Mouse (Mus musculus) heart, embryonic 10.5 days (tissue): ENCODE measurements around the gene Parm1. TPM values are rescaled to one million over a fixed set of nuclear protein-coding genes. Genes with fewer than 3 reads are reported as not detected.

Source experiments
- DNase-seq: peaks from one replicate; pipeline ENCODE4 v3.0.0-alpha.2; 2017; ENCODE audit warnings: low spot score
- H3K27ac ChIP-seq: fragments of 300-500 bp; sonication (generic); 2 replicates; pipeline ENCODE4 v1.5.1; 2016; ENCODE audit warnings: mild to moderate bottlenecking
- H3K27me3 ChIP-seq: fragments of 300-500 bp; sonication (generic); 2 replicates; pipeline ENCODE4 v1.6.1; 2016; ENCODE audit warnings: mild to moderate bottlenecking; ENCODE audit not compliant: poor library complexity, insufficient read depth, severe bottlenecking
- H3K36me3 ChIP-seq: fragments of 300-500 bp; sonication (generic); 2 replicates; pipeline ENCODE4 v1.6.1; 2016; ENCODE audit warnings: mild to moderate bottlenecking, moderate library complexity
- H3K4me1 ChIP-seq: fragments of 300-500 bp; sonication (generic); 2 replicates; pipeline ENCODE4 v1.6.1; 2016; ENCODE audit warnings: mild to moderate bottlenecking
- H3K4me3 ChIP-seq: fragments of 300-500 bp; sonication (generic); 2 replicates; pipeline ENCODE4 v1.5.1; 2016; ENCODE audit warnings: mild to moderate bottlenecking, moderate library complexity
- H3K9me3 ChIP-seq: fragments of 300-500 bp; sonication (generic); 2 replicates; pipeline ENCODE4 v1.6.1; 2016; ENCODE audit warnings: mild to moderate bottlenecking, moderate library complexity
- WGBS: fragments of 180-500 bp; shearing (Covaris S2); methylation state at CpG from one replicate; pipeline ENCODE4 v1.1.7; 2016; 5-methylcytosine and 5-hydroxymethylcytosine counted together
- polyA plus RNA-seq: library from polyadenylated mRNA; unstranded; fragments of >200 nt; fragmentation: Nextera tagmentation; extraction: Ambion mirVana; gene quantifications from 2 replicates; pipeline ENCODE4 v1.2.1, GENCODE M21; 2016

Parm1 gene
- polyA plus RNA-seq, 1 experiment from 2014 or later: 22.8 TPM

GRCm38 (mm10) chr5:91618661-91619173 is 101.3 kb downstream of the Parm1 start:
- peaks cover 20% of the 10 kb centered on the region for H3K4me1 ChIP-seq
- H3K9me3 ChIP-seq: no peaks in the 10 kb centered on the region
- 70% methylated on average over 4 of the region's 4 CpGs for WGBS
- H3K27me3 ChIP-seq: no peaks in the 10 kb centered on the region
- H3K4me3 ChIP-seq: no peak overlapping the region
- DNase-seq: no peak
- H3K36me3 ChIP-seq: 0 out of 2 replicates have a peak, but pooled peaks cover 4% of the 10 kb centered on the region
- no peak overlapping the region for H3K27ac ChIP-seq

- H3K27ac ChIP-seq: no peak overlapping the region
- no peaks in the 10 kb centered on the region for H3K27me3 ChIP-seq
- H3K4me1 ChIP-seq: peaks cover 20% of the 10 kb centered on the region
- H3K4me3 ChIP-seq: no peak overlapping the region
- peaks cover 2% of the 10 kb centered on the region; the same call in 1 of the 2 replicates for H3K36me3 ChIP-seq
- WGBS: 83% methylated on average over 6 of the region's 6 CpGs
- H3K9me3 ChIP-seq: no peaks in the 10 kb centered on the region
- no peak for DNase-seq
These were observed 103.8 kb downstream of the Parm1 start for GRCm38 (mm10) chr5:91621197-91621596.

DNA sequence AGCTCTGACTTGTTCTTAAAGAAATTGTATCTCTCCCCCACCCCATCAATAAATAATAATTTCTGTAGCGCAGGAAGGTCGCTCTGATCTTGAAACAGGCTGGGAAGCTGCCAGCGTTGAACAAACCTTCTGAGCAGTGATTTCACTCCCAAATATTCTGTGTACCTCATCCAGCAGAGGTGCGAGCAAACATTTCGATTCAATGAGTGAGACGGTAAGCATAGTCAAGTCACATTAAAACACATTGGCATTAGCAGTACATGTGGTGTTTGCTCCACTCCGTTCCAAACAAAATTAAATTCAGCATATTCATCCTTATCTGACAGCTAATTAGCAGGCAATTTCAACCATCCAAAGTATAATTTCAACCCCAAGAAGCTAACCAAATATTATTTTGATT is 109.4 kb downstream of the Parm1 start:
- Histone ChIP-seq H3K9me3 (no peaks in the 10 kb centered on the region), H3K27me3 (no peaks in the 10 kb centered on the region), H3K36me3 (peaks cover 2% of the 10 kb centered on the region; the same call in 1 of the 2 replicates), H3K4me3 (no peak overlapping the region), H3K27ac (no peak overlapping the region), H3K4me1 (peaks cover 14% of the 10 kb centered on the region; the same call in 1 of the 2 replicates)
- WGBS: 94% methylated on average over 7 of the region's 7 CpGs
- peak; percentile 63 for DNase-seq

GRCm38 (mm10) chr5:91629472-91629871 is 112.1 kb downstream of the Parm1 start:
- Histone ChIP-seq H3K9me3 (no peaks in the 10 kb centered on the region), H3K36me3 (no peaks in the 10 kb centered on the region; the same call in 1 of the 2 replicates), H3K27me3 (no peaks in the 10 kb centered on the region), H3K4me1 (peaks cover 14% of the 10 kb centered on the region; the same call in 1 of the 2 replicates), H3K4me3 (no peak overlapping the region), H3K27ac (peak overlapping the region; percentile 81)
- WGBS: 29% methylated on average over 5 of the region's 5 CpGs
- DNase-seq: peak; percentile 88

DNA sequence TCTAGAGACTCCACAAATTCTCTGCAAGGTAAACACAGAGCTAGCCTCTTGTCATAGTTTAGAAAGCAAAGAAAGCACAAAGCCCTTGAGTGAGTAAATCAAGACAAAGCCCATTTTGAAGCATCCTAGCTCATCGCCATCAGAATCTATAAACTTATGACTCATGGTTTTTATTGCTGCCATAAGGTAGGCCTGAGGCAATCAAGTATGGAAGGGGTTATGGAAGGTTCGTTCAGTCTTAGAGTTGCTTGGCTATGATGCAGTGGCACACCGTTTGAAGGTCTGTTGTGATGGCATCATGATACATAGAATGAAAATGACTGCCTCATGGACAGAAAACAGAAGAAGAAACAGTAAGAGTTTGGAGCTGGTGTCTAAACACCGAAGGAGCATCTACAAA is 133.9 kb downstream of the Parm1 start:
- Histone ChIP-seq H3K27ac (no peak overlapping the region), H3K36me3 (no peaks in the 10 kb centered on the region), H3K4me3 (no peak overlapping the region), H3K9me3 (no peaks in the 10 kb centered on the region), H3K27me3 (no peaks in the 10 kb centered on the region), H3K4me1 (no peaks in the 10 kb centered on the region)
- no peak for DNase-seq
- 91% methylated on average over 4 of the region's 4 CpGs for WGBS

DNA sequence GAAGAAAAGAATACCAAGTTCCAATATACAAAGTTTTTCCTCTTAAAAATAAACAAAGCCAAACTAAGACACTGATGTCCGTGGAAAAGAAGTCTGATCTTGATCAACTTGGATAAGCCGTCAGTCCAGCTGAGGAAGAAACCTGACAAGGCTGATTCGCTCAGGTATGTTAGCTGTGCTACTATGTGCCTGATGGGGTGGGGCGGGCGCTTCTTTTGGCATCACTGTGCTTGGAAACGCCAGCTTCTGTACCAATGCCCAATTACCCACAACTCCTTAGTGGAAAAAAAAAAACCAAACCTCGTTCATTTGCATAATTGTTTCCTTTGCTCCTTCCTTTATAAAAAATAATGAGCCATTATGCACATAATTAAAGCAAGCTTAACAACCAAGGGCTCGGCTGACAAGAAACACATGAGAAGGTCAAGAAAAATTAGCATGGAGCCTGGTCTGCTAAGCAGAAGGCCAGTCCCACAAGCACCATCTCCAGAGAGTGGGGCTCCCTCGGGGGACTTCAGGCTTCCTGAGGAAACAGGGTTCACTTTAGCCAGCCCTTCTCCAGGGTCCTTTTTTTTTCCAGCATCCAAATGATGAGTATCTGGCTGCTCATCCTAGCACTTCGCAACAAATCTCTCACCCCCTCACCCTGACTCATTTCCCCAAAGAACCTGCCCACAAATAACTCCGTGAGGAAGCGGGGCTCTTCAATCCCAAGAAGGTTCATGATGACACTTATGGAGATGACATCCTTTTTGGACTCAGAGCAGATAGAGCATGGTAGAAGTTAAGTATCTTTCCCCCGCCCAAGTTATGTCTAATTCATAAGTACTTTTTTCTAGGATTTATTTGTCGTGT is 135.9 kb downstream of the Parm1 start:
- no peaks in the 10 kb centered on the region for H3K4me1 ChIP-seq
- H3K27ac ChIP-seq: no peak overlapping the region
- no peaks in the 10 kb centered on the region for H3K36me3 ChIP-seq
- DNase-seq: no peak
- no peaks in the 10 kb centered on the region for H3K9me3 ChIP-seq
- no peaks in the 10 kb centered on the region for H3K27me3 ChIP-seq
- H3K4me3 ChIP-seq: no peak overlapping the region
- 83% methylated on average over 14 of the region's 14 CpGs for WGBS

DNA sequence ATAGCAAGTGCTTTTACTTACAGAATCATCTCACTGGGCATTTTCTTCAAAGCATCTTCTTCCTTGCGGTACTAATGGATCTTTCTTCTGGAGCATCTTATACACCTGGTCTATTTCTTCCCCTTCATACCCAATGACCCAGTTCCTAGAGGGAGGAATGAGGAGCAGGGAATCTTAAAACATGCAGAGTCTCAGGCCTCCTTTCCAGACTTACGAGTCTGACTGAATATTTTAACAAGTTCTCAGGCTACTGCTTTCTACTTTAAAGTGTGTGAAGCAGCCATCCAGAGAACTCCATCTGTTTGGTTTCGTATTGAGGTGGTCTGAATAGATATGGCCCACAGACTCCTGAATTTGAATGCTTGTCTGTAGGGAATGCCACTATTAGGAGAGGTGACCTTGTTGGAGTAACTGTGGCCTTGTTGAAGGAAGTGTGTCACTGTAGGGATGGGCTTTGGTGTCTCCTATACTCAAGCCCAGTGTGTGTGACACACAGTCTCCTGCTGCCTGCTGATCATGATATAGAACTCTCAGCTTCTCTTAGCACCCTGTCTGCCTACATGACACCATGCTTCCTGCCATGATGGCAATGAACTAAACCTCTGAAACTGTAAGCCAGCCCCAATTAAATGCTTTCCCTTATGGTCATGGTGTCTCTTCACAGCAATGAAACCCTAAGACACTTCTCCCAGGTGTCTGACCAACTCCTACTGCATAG is 137.1 kb downstream of the Parm1 start:
- DNase-seq: no peak
- Histone ChIP-seq H3K4me3 (no peak overlapping the region), H3K27me3 (no peaks in the 10 kb centered on the region), H3K27ac (no peak overlapping the region), H3K36me3 (no peaks in the 10 kb centered on the region), H3K4me1 (no peaks in the 10 kb centered on the region), H3K9me3 (no peaks in the 10 kb centered on the region)
- WGBS: 83% methylated on average over 3 of the region's 3 CpGs

DNA sequence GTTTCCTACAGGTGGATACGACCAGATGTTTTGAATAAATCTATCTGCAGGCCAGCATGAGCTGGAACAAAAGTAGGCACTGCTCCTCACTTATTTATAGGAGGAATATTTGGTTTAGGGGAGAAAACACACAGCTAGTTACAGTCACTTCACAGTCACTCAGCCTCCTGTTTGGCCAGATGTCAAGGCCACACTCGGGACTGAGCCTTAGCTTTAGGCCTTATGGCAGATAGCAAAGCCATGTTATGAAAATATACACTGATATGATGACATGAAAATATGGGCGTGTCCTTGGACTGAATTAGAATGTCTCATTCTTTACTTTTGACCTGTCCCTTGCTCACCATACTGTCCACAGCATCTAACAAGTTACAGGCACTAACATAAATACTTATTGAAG is 137.8 kb downstream of the Parm1 start:
- DNase-seq: no peak
- no peaks in the 10 kb centered on the region for H3K36me3 ChIP-seq
- no peak overlapping the region for H3K4me3 ChIP-seq
- no peaks in the 10 kb centered on the region for H3K9me3 ChIP-seq
- no peaks in the 10 kb centered on the region for H3K27me3 ChIP-seq
- H3K27ac ChIP-seq: no peak overlapping the region
- H3K4me1 ChIP-seq: no peaks in the 10 kb centered on the region
- 71% methylated on average over 3 of the region's 3 CpGs for WGBS

GRCm38 (mm10) chr5:91662715-91663114 is 145.3 kb downstream of the Parm1 start:
- Histone ChIP-seq H3K36me3 (no peaks in the 10 kb centered on the region), H3K27ac (no peak overlapping the region), H3K4me1 (no peaks in the 10 kb centered on the region), H3K9me3 (no peaks in the 10 kb centered on the region), H3K27me3 (no peaks in the 10 kb centered on the region), H3K4me3 (no peak overlapping the region)
- 93% methylated on average over 1 of the region's 1 CpGs for WGBS
- no peak for DNase-seq

DNA sequence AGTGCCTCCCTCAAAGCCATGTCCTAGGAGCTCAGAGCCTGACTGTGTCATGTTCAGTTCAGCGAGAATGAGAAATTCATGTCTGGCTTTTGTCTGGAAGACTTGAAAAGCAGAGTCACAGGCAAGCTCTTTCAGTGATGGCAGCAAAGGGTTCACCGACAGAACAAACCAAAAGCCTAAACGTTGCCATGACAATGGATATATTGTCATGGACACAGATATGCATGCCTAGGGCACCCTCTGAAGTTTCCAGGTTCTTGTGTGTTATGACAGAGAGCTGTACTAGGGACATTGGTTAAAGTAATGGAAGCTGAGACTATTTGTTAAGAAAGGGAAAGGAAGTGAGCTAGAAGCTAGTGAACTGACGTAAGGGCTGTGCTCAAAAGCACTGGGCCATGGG is 149.7 kb downstream of the Parm1 start:
- DNase-seq: no peak
- no peak overlapping the region for H3K27ac ChIP-seq
- no peaks in the 10 kb centered on the region for H3K9me3 ChIP-seq
- no peaks in the 10 kb centered on the region for H3K36me3 ChIP-seq
- WGBS: 70% methylated on average over 4 of the region's 4 CpGs
- H3K4me3 ChIP-seq: no peak overlapping the region
- no peaks in the 10 kb centered on the region for H3K4me1 ChIP-seq
- no peaks in the 10 kb centered on the region for H3K27me3 ChIP-seq

- DNase-seq: no peak
- Histone ChIP-seq H3K27me3 (no peaks in the 10 kb centered on the region), H3K36me3 (no peaks in the 10 kb centered on the region), H3K27ac (no peak overlapping the region), H3K4me3 (no peak overlapping the region), H3K4me1 (no peaks in the 10 kb centered on the region), H3K9me3 (no peaks in the 10 kb centered on the region)
- WGBS: 62% methylated on average over 4 of the region's 4 CpGs
These were observed 151.8 kb downstream of the Parm1 start for GRCm38 (mm10) chr5:91669235-91669634.
